Mouse (Mus musculus): ENCODE data around the gene Vmn1r9. TPM values are rescaled to one million over a fixed set of nuclear protein-coding genes. Genes with fewer than 3 reads are reported as not detected.

Vmn1r9 gene
- not detected for polyA plus RNA-seq (2017; shearing (Covaris generic))

GRCm38 (mm10) chr6:57066487-57066886 lies at the start of gene Vmn1r9:
TSS of gene Vmn1r9 (plus strand) at chr6:57066787.

GRCm38 (mm10) chr6:57025224-57025623 lies 41.4 kb upstream of the Vmn1r9 start, which contains the start of gene Vmn1r7:
TSS of gene Vmn1r7 (minus strand) at chr6:57025324.

DNA sequence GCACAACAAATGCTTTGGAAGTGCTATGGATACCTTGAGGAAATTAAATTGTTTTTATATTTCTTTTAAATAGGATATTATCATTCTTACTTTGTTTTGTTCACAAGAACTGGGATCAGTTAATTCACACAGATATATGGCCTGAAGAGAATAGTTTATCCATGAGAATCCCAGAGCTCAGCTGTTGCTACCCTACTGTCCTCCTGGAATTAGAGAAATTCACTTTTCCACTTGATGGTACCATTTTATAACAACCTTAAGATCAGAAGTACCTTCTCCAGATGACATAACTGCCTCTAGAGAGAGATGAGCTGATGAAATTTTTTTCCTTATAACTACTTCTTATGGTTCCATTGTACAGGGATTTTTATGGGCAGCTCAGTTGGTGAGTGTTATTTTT lies 34.6 kb upstream of the Vmn1r9 start, which contains the start of gene Vmn1r8:
Gene Vmn1r8, plus strand, starts transcription at position 301 of the 400 bp plus-strand sequence.

DNA sequence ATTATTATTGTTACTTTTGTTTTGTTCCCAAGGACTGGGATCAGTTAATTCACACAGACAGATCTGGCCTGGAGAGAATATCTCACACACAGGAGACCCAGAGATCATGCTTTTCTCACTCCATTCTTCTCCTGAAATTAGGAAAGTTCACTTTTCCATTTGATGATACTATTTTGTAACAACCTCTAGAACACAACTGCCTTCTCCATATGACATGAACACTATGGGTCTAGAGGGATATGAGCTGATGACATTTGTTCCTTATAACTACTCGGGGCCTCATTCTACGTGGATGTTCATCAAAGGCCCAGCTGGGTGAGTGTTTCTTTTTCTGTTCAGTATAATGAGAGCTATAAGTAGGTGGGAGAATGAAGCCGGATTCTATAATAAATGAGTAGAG lies 42.6 kb downstream of the Vmn1r9 start, which contains the start of gene Vmn1r10:
Gene Vmn1r10, plus strand, starts transcription at position 301 of the 400 bp plus-strand sequence.

Other genes starting within 250 kb of the Vmn1r9 start
- not detected for gene Fkbp9, start 234.7 kb upstream of the Vmn1r9 start, polyA plus RNA-seq (2017; shearing (Covaris generic))
- 61.1 TPM for gene Nt5c3, start 142.9 kb upstream of the Vmn1r9 start, polyA plus RNA-seq (2017; shearing (Covaris generic))
- 0.24 TPM for gene Vmn1r4, start 142.8 kb upstream of the Vmn1r9 start, polyA plus RNA-seq (2017; shearing (Covaris generic))
- 0.11 TPM for gene Vmn1r5, start 96.5 kb upstream of the Vmn1r9 start, polyA plus RNA-seq (2017; shearing (Covaris generic))
- not detected for gene Vmn1r6, start 69.5 kb upstream of the Vmn1r9 start, polyA plus RNA-seq (2017; shearing (Covaris generic))
- not detected for gene Vmn1r7, start 41.5 kb upstream of the Vmn1r9 start, polyA plus RNA-seq (2017; shearing (Covaris generic))
- 0.37 TPM for gene Vmn1r8, start 34.5 kb upstream of the Vmn1r9 start, polyA plus RNA-seq (2017; shearing (Covaris generic))
- gene Vmn1r10, start 42.7 kb downstream of the Vmn1r9 start, polyA plus RNA-seq (2017; shearing (Covaris generic)): not detected
- gene Vmn1r11, start 66.7 kb downstream of the Vmn1r9 start, polyA plus RNA-seq (2017; shearing (Covaris generic)): not detected
- 0.11 TPM for gene Vmn1r12, start 90.1 kb downstream of the Vmn1r9 start, polyA plus RNA-seq (2017; shearing (Covaris generic))
- gene Vmn1r13, start 136.5 kb downstream of the Vmn1r9 start, polyA plus RNA-seq (2017; shearing (Covaris generic)): 0.59 TPM
- gene Vmn1r14, start 164.9 kb downstream of the Vmn1r9 start, polyA plus RNA-seq (2017; shearing (Covaris generic)): not detected
- gene Vmn1r15, start 191.2 kb downstream of the Vmn1r9 start, polyA plus RNA-seq (2017; shearing (Covaris generic)): not detected